Mouse (Mus musculus): Measurements from ENCODE around the gene Map3k5. TPM values are rescaled to one million over a fixed set of nuclear protein-coding genes. Genes with fewer than 3 reads are reported as not detected.

Map3k5 gene
- polyA plus RNA-seq (2014; fragmentation: Illumina TruSeq; extraction: RNeasy Lipid Tissue Mini Kit (QIAGEN cat#74804); ENCODE audit: low read depth, low replicate concordance), result 36.6 TPM

DNA sequence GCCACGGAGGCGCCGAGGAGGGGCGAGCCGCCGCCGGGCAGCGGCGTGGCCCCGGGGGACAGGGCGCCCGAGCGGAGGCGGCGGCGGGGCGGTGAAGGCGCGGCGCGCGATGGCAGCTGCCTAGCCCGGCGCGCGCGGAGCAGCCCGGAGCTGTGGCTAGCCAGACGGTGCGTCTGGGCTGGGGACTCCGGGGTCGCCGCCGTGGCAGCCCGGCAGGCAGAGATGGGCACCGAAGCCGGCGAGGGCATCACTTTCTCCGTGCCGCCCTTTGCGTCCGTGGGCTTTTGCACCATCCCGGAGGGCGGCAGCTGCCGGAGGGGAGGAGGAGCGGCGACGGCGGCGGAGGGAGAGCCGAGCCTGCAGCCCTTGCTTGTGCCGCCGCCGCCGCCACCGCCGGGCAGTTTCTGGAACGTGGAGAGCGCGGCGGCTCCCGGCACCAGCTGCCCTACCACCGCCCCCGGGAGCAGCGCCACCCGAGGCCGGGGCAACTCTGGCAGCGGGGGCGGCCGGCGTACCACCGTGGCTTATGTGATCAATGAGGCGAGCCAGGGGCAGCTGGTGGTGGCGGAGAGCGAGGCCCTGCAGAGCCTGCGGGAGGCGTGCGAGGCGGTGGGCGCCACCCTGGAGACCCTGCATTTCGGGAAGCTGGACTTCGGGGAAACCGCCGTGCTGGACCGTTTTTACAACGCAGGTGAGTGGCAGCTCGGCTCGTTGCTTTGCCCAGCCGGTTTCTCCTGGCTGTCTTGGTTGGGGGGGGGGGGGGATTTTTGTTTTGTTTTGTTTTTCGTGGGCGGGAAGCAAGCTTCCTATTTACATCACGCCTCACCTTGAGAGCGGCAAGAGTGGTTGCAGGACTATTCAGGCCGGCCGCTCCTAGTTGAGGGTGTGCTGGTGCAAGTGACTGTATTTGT lies at the start of gene Map3k5:
Map3k5 (plus strand) TSS at position 89 of the 911 bp plus-strand sequence.

GRCm38 (mm10) chr10:19907246-19907804 lies 26.9 kb upstream of the Map3k5 start, which contains the start of gene Pex7:
Gene Pex7, minus strand, starts transcription at chr10:19907689.

DNA sequence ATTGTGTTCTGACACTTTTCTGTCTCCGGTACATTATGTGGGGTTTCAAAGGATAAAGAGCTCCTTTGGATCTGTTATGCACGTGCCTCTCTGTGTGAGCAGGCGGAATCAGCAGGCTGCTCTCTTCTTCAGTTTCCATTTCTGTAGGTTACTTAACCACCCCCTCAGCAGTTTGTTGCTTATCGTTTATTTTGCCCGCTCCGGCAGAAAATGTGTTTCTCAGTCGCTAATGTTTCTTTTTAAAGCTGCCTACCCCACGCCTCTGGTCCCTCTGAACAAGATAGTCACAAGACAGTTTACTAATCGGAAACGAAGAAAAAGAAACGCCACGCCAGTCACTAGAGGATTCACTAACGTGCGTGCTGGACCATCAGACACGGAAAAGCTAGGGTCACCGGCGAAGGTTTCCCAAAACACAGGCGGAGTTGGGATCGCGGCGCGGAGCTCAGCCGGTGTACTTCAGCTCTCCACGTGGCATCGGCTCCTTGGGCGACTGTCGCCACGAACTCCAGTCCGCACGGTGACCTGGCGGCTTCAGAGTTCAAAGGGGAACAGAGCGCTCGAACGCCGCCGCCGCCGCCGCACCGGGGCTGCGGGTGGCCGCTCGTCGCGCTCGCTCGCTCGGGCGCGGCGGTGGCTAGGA lies 214.0 kb downstream of the Map3k5 start, which contains the start of gene Map7:
Map7 (plus strand) TSS at position 342 of the 643 bp plus-strand sequence.

Other genes with a start within 250 kb of the Map3k5 start
- gene Il20ra, start 221.9 kb upstream of the Map3k5 start, polyA plus RNA-seq (2014; fragmentation: Illumina TruSeq; extraction: RNeasy Lipid Tissue Mini Kit (QIAGEN cat#74804); ENCODE audit: low read depth, low replicate concordance), result not detected
- gene Slc35d3, start 83.0 kb upstream of the Map3k5 start, polyA plus RNA-seq (2014; fragmentation: Illumina TruSeq; extraction: RNeasy Lipid Tissue Mini Kit (QIAGEN cat#74804); ENCODE audit: low read depth, low replicate concordance), result not detected
- gene Pex7, start 26.8 kb upstream of the Map3k5 start, polyA plus RNA-seq (2014; fragmentation: Illumina TruSeq; extraction: RNeasy Lipid Tissue Mini Kit (QIAGEN cat#74804); ENCODE audit: low read depth, low replicate concordance), result 61.4 TPM
- gene Map7, start 214.0 kb downstream of the Map3k5 start, polyA plus RNA-seq (2014; fragmentation: Illumina TruSeq; extraction: RNeasy Lipid Tissue Mini Kit (QIAGEN cat#74804); ENCODE audit: low read depth, low replicate concordance), result 61.7 TPM